Mouse (Mus musculus) gastrocnemius, adult 2 months (tissue): ENCODE results near the gene Atp1a1. TPM values are rescaled to one million over a fixed set of nuclear protein-coding genes. Genes with fewer than 3 reads are reported as not detected.

Experiments used
- DNase-seq: peaks from one replicate; pipeline ENCODE4 v3.0.0; 2022
- H3K27ac ChIP-seq: fragments of 200-600 bp; 2 replicates; pipeline ENCODE4 v1.8.1; 2022; ENCODE audit warnings: mild to moderate bottlenecking
- H3K4me3 ChIP-seq: fragments of 200-600 bp; 2 replicates; pipeline ENCODE4 v1.8.1; 2022; ENCODE audit warnings: mild to moderate bottlenecking, moderate library complexity
- CTCF ChIP-seq: fragments of 200-600 bp; IDR thresholded peaks from 2 replicates; pipeline ENCODE4 v1.8.1; 2022; ENCODE audit warnings: antibody characterized with exemption, mild to moderate bottlenecking, moderate library complexity
- intact Hi-C: fragments of 180-260 bp; cut with DNase I; formaldehyde crosslinking; loops from one replicate; pipeline ENCODE4 v1.15.1; 2025
- total RNA-seq, 2 experiments: library from RNA; stranded (reverse); gene quantifications; 2 replicates each; pipeline ENCODE4 v1.2.3; 2021

Atp1a1 gene
- total RNA-seq, 2 experiments from 2014 or later = 80.1 to 81.1 TPM

DNA sequence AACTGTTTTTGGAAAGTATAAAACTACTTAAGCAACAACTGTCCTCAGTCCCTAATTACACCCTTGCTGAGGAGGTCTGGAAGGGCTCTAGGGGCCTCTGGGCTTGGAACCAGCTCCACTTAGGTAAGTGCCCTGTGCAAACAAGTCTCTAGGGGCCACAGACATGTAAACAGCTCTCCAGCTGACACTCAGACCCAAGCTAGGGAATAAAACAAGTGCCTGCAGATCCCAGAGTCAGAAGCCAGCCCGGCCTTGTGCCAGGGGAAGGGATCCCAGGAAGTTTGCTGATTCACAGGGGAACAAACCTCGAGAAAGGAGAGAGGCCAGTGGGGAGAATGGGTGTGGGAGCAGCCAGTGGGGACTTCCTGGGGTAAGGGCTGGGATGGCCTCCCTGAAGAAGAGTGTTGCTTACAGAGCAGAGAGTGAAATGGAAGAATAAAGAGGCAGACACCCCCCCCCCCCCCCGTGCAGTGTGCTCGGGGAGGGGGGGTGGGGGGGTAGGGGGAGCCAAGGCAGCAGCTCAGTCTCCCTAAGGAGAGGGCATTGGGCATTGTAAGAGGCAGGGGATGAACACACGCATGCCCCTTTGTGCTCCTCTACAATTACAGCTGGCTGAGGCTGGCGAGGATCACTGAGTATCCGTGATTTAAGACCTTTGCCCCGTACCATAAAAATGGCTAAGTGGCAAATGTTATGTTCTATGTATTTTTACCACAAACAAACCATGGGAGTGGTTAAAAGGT is 76.2 kb downstream of the Atp1a1 start:
- no peak for TF ChIP-seq CTCF
- H3K4me3 ChIP-seq = no peak overlapping the region
- peak; percentile 49 for DNase-seq
- peak overlapping the region; percentile 31; the same call in 1 of the 2 replicates for H3K27ac ChIP-seq
- intact Hi-C loops = no loop called here

GRCm38 (mm10) chr3:101526603-101527002 is 77.9 kb downstream of the Atp1a1 start:
- TF ChIP-seq CTCF = no peak

More at GRCm38 (mm10) chr3:101526603-101527002, 77.9 kb downstream of the Atp1a1 start:
- DNase-seq = no peak
- Histone ChIP-seq H3K4me3 (no peak overlapping the region), H3K27ac (no peak overlapping the region)
- intact Hi-C loops = no loop called here

Other genes with a start within 250 kb of the Atp1a1 start
- gene Igsf3, start 227.6 kb downstream of the Atp1a1 start, total RNA-seq = 1 to 10 TPM; 3.0 to 3.2 TPM
- gene Mab21l3, start 244.3 kb upstream of the Atp1a1 start, total RNA-seq = not detected